Mouse (Mus musculus) hindbrain, embryonic 16.5 days (tissue): ENCODE results near the gene Apip. TPM values are rescaled to one million over a fixed set of nuclear protein-coding genes. Genes with fewer than 3 reads are reported as not detected.
A peak's percentile ranks its signal among the peaks of the same experiment; 100 is the strongest.

Source experiments
- ATAC-seq: fragments of 200-750 bp; cut with Nextera tagmentation; 2 replicates; pipeline ENCODE4 v1.8.0; 2017; ENCODE audit warnings: moderate TSS enrichment, moderate library complexity
- H3K27ac ChIP-seq: fragments of 300-500 bp; sonication (generic); 2 replicates; pipeline ENCODE4 v1.5.1; 2014; ENCODE audit warnings: low read depth, mild to moderate bottlenecking, control low read depth, low read length, moderate library complexity
- H3K27me3 ChIP-seq: fragments of 300-500 bp; sonication (generic); replicated peaks from 2 replicates; pipeline ENCODE4 v1.6.1; 2014; ENCODE audit warnings: low read length; ENCODE audit not compliant: control insufficient read depth, insufficient read depth
- H3K36me3 ChIP-seq: fragments of 300-500 bp; sonication (generic); 2 replicates; pipeline ENCODE4 v1.6.1; 2014; ENCODE audit warnings: mild to moderate bottlenecking, low read length, moderate library complexity, mixed read lengths; ENCODE audit not compliant: control insufficient read depth, insufficient read depth
- H3K4me1 ChIP-seq: fragments of 300-500 bp; sonication (generic); 2 replicates; pipeline ENCODE4 v1.6.1; 2014; ENCODE audit warnings: low read depth, low read length; ENCODE audit not compliant: control insufficient read depth, insufficient read depth
- H3K4me2 ChIP-seq: fragments of 300-500 bp; sonication (generic); 2 replicates; pipeline ENCODE4 v1.6.1; 2014; ENCODE audit warnings: mild to moderate bottlenecking, low read length, control low read depth, moderate library complexity
- H3K4me3 ChIP-seq: fragments of 300-500 bp; sonication (generic); 2 replicates; pipeline ENCODE4 v1.5.1; 2014; ENCODE audit warnings: mild to moderate bottlenecking, low read length, control low read depth, moderate library complexity
- H3K9ac ChIP-seq: fragments of 300-500 bp; sonication (generic); 2 replicates; pipeline ENCODE4 v1.6.1; 2014; ENCODE audit warnings: low read depth, mild to moderate bottlenecking, control low read depth, low read length, moderate library complexity
- H3K9me3 ChIP-seq: fragments of 300-500 bp; sonication (generic); 2 replicates; pipeline ENCODE4 v1.6.1; 2014; ENCODE audit warnings: mild to moderate bottlenecking, low read length, moderate library complexity; ENCODE audit not compliant: control insufficient read depth
- WGBS: fragments of 180-500 bp; shearing (Covaris S2); extraction: QIAGEN DNeasy Blood & Tissue Kit; methylation state at CpG from one replicate; pipeline ENCODE4 v1.1.7; 2014; 5-methylcytosine and 5-hydroxymethylcytosine counted together
- polyA plus RNA-seq: library from polyadenylated mRNA; unstranded; fragments of >200 nt; fragmentation: Nextera tagmentation; extraction: Ambion mirVana; gene quantifications from 2 replicates; pipeline ENCODE4 v1.2.1, GENCODE M21; 2015

Apip gene
- polyA plus RNA-seq, 1 experiment from 2014 or later, result 54.8 TPM

- ATAC-seq, result peak; percentile 66
- H3K4me1 ChIP-seq, result no peaks in the 10 kb centered on the region
- H3K27ac ChIP-seq, result no peak overlapping the region
- no peaks in the 10 kb centered on the region for H3K9me3 ChIP-seq
- WGBS, result 65% methylated on average over 10 of the region's 10 CpGs
- no peak overlapping the region for H3K4me3 ChIP-seq
- peaks cover 8% of the 10 kb centered on the region for H3K36me3 ChIP-seq
- H3K9ac ChIP-seq, result no peak overlapping the region
- no peak overlapping the region for H3K4me2 ChIP-seq
- H3K27me3 ChIP-seq, result no peaks in the 10 kb centered on the region
Observed at GRCm38 (mm10) chr2:103085633-103086032, 12.2 kb downstream of the Apip start.

DNA sequence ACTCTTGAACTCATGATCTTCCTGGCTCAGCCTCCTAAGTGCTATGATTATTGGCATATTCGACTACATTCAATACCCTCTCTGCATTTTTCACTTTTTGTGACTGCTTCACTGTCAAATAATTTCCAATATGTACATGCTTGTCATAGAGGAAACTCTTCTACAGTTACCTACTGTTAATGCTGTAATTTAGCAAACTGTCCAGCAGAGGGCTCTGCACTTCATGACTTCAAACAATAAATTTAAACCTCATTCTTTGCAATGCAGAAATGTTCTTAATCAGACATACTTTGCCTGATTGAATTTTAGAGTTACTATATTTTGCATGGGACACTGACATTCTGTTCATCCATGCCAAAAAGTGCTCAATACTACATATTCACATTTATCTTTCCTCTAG lies 13.0 kb downstream of the Apip start:
- H3K4me2 ChIP-seq, result no peak overlapping the region
- H3K9ac ChIP-seq, result no peak overlapping the region
- no peak overlapping the region for H3K4me3 ChIP-seq
- H3K9me3 ChIP-seq, result no peaks in the 10 kb centered on the region
- H3K4me1 ChIP-seq, result no peaks in the 10 kb centered on the region
- ATAC-seq, result no peak
- H3K27me3 ChIP-seq, result no peaks in the 10 kb centered on the region
- H3K36me3 ChIP-seq, result peaks cover 8% of the 10 kb centered on the region
- H3K27ac ChIP-seq, result no peak overlapping the region
- WGBS, result 4% methylated on average over 1 of the region's 1 CpGs

GRCm38 (mm10) chr2:103088099-103088498 lies 14.6 kb downstream of the Apip start:
- H3K9me3 ChIP-seq, result no peaks in the 10 kb centered on the region
- WGBS, result 97% methylated on average over 4 of the region's 4 CpGs
- no peak overlapping the region for H3K9ac ChIP-seq

GRCm38 (mm10) chr2:103089521-103089920 lies 16.0 kb downstream of the Apip start:
- no peak overlapping the region for H3K9ac ChIP-seq
- H3K4me1 ChIP-seq, result no peaks in the 10 kb centered on the region
- no peak overlapping the region for H3K4me3 ChIP-seq
- no peaks in the 10 kb centered on the region for H3K9me3 ChIP-seq
- WGBS, result 44% methylated on average over 6 of the region's 6 CpGs
- no peaks in the 10 kb centered on the region for H3K27me3 ChIP-seq
- ATAC-seq, result no peak
- H3K4me2 ChIP-seq, result no peak overlapping the region
- peaks cover 13% of the 10 kb centered on the region for H3K36me3 ChIP-seq
- no peak overlapping the region for H3K27ac ChIP-seq

More at GRCm38 (mm10) chr2:103088099-103088498, 14.6 kb downstream of the Apip start:
- H3K4me2 ChIP-seq, result no peak overlapping the region
- H3K36me3 ChIP-seq, result peaks cover 8% of the 10 kb centered on the region
- no peak overlapping the region for H3K4me3 ChIP-seq
- no peaks in the 10 kb centered on the region for H3K4me1 ChIP-seq
- H3K27ac ChIP-seq, result no peak overlapping the region
- no peaks in the 10 kb centered on the region for H3K27me3 ChIP-seq
- ATAC-seq, result no peak

GRCm38 (mm10) chr2:103102595-103102994 lies 29.1 kb downstream of the Apip start:
- Histone ChIP-seq H3K4me3 (no peak overlapping the region), H3K9ac (no peak overlapping the region), H3K27me3 (no peaks in the 10 kb centered on the region), H3K36me3 (no peaks in the 10 kb centered on the region), H3K27ac (no peak overlapping the region), H3K4me1 (no peaks in the 10 kb centered on the region), H3K4me2 (no peak overlapping the region), H3K9me3 (no peaks in the 10 kb centered on the region)
- ATAC-seq, result no peak
- 76% methylated on average over 5 of the region's 5 CpGs for WGBS

DNA sequence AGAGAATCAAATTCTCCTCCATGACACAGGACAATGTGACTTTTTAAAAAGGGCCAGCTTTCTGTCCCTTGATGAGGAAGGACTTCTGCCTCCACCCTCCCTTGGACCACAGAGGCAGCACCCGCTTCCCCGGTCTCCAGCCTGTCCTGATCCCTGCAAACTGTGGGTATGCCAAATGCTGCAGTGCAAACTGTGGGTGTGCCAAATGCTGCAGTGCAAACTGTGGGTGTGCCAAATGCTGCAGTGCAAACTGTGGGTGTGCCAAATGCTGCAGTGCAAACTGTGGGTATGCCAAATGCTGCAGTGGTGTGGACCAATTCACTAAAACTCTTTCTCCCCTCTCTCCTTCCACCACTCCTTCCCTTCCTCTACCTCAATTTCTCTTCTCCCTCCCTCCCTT lies 32.7 kb downstream of the Apip start:
- H3K4me1 ChIP-seq, result no peaks in the 10 kb centered on the region
- no peak overlapping the region for H3K27ac ChIP-seq
- H3K4me2 ChIP-seq, result no peak overlapping the region
- WGBS, result 81% methylated on average over 2 of the region's 2 CpGs
- no peak for ATAC-seq
- H3K4me3 ChIP-seq, result no peak overlapping the region
- H3K9ac ChIP-seq, result no peak overlapping the region
- H3K9me3 ChIP-seq, result no peaks in the 10 kb centered on the region; the same call in 1 of the 2 replicates
- no peaks in the 10 kb centered on the region for H3K27me3 ChIP-seq
- no peaks in the 10 kb centered on the region for H3K36me3 ChIP-seq

DNA sequence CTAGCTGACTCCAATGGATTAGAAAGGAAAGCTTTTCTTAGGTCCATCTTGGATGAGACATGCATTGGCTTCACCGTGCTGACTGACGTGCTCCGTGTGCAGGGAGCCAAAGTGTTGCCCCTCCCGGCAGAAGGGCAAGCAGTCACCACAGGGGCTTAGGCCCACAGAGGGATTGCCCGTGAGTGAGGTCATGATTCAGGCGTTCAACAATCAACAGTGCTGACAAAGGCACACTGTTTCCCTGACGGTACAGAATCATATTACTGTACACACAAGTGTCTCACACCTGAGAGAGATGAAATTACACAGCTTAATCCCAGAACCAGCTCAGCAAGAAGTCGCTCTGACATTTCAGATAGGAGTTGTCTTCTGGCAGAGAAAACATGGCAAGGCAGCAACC lies 38.2 kb downstream of the Apip start:
- H3K27me3 ChIP-seq, result no peaks in the 10 kb centered on the region
- no peak overlapping the region for H3K9ac ChIP-seq
- no peaks in the 10 kb centered on the region; the same call in 1 of the 2 replicates for H3K9me3 ChIP-seq
- H3K4me1 ChIP-seq, result no peaks in the 10 kb centered on the region
- 66% methylated on average over 8 of the region's 8 CpGs for WGBS
- H3K27ac ChIP-seq, result no peak overlapping the region
- H3K4me2 ChIP-seq, result no peak overlapping the region
- H3K4me3 ChIP-seq, result no peak overlapping the region
- no peaks in the 10 kb centered on the region for H3K36me3 ChIP-seq
- ATAC-seq, result no peak

DNA sequence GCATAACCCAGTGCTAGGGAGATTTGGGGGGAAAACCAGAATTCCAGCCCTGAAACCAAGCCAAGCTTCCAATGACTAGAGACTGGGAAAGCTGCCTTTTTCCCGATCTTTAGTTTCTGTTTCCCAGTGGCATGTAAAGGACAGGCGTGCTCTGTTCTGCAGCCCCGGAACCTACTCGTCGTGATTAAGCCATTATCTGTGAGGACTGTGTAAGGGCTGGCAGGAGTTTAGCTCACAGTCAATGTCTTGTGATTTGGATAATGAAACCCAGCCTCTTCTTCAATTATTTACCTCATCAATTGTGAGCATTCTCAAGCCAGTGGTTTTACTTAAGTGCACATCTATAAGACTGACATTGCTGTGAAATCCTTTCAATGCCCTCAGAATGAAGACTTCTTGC lies 43.7 kb downstream of the Apip start:
- no peak overlapping the region for H3K4me3 ChIP-seq
- H3K4me1 ChIP-seq, result peaks cover 2% of the 10 kb centered on the region; the same call in 1 of the 2 replicates
- ATAC-seq, result no peak
- no peaks in the 10 kb centered on the region for H3K9me3 ChIP-seq
- H3K36me3 ChIP-seq, result no peaks in the 10 kb centered on the region
- no peak overlapping the region for H3K4me2 ChIP-seq
- H3K27ac ChIP-seq, result no peak overlapping the region
- H3K9ac ChIP-seq, result no peak overlapping the region
- H3K27me3 ChIP-seq, result no peaks in the 10 kb centered on the region
- 73% methylated on average over 5 of the region's 5 CpGs for WGBS

GRCm38 (mm10) chr2:103118324-103119196 lies 45.1 kb downstream of the Apip start:
- Histone ChIP-seq H3K27me3 (no peaks in the 10 kb centered on the region), H3K9ac (no peak overlapping the region), H3K4me3 (no peak overlapping the region), H3K36me3 (no peaks in the 10 kb centered on the region), H3K27ac (no peak overlapping the region), H3K4me2 (no peak overlapping the region), H3K9me3 (no peaks in the 10 kb centered on the region), H3K4me1 (peaks cover 2% of the 10 kb centered on the region; the same call in 1 of the 2 replicates)
- 0 out of 2 replicates have a peak, but pooled peaks have one; percentile 30 for ATAC-seq
- WGBS, result 56% methylated on average over 6 of the region's 6 CpGs
